In genomic region chr2:72021440-72021839, GRCm38 (mm10) we compare ENCODE assay signal across 17 mouse cellular contexts.
"Had no signal": no experiment of that assay in that cellular context is flagged by ENCODE, and none has a peak within 500 bp of the region (broad histone marks: within the 10 kb centered on the region; RNA-seq: fewer than 3 reads in every experiment).

No protein-coding gene starts in this region.

- H3K4me2 ChIP-seq: kidney, embryonic 15.5 days; limb, embryonic 13.5 days; liver, embryonic 12.5 days; liver, embryonic 15.5 days; lung, embryonic 15.5 days; midbrain, embryonic 15.5 days; neural tube, embryonic 12.5 days; neural tube, embryonic 15.5 days had no signal

- ATAC-seq: liver, embryonic 12.5 days; midbrain, embryonic 15.5 days had no signal

- H3K9ac ChIP-seq: kidney, embryonic 15.5 days; limb, embryonic 13.5 days; liver, embryonic 12.5 days; liver, embryonic 15.5 days; lung, embryonic 15.5 days; midbrain, embryonic 15.5 days; neural tube, embryonic 12.5 days; neural tube, embryonic 15.5 days had no signal

- H3K9me3 ChIP-seq: kidney, embryonic 15.5 days; limb, embryonic 10.5 days; liver, embryonic 12.5 days; liver, embryonic 15.5 days; lung, embryonic 15.5 days; midbrain, embryonic 10.5 days; midbrain, embryonic 15.5 days; neural tube, embryonic 12.5 days; neural tube, embryonic 15.5 days had no signal

- H3K27me3 ChIP-seq: kidney, embryonic 15.5 days; limb, embryonic 13.5 days; liver, embryonic 12.5 days; liver, embryonic 15.5 days; lung, embryonic 15.5 days; midbrain, embryonic 15.5 days; neural tube, embryonic 12.5 days; neural tube, embryonic 15.5 days had no signal

- H3K36me3 ChIP-seq: kidney, embryonic 15.5 days; limb, embryonic 10.5 days; limb, embryonic 13.5 days; liver, embryonic 12.5 days; liver, embryonic 15.5 days; lung, embryonic 15.5 days; midbrain, embryonic 10.5 days; midbrain, embryonic 15.5 days; neural tube, embryonic 12.5 days; neural tube, embryonic 15.5 days had no signal

- DNase-seq: liver; right cerebral cortex, adult 18-20 months; right cerebral cortex, postnatal 14 days; thymus, adult 18-20 months; thymus, postnatal 36 days had no signal

- H3K27ac ChIP-seq: kidney, embryonic 15.5 days; limb, embryonic 10.5 days; limb, embryonic 13.5 days; liver, embryonic 12.5 days; liver, embryonic 15.5 days; lung, embryonic 15.5 days; midbrain, embryonic 10.5 days; midbrain, embryonic 15.5 days; neural tube, embryonic 12.5 days; neural tube, embryonic 15.5 days; stomach, postnatal 0 days had no signal

- H3K4me1 ChIP-seq: kidney, embryonic 15.5 days; limb, embryonic 10.5 days; limb, embryonic 13.5 days; liver, embryonic 12.5 days; liver, embryonic 15.5 days; lung, embryonic 15.5 days; midbrain, embryonic 10.5 days; midbrain, embryonic 15.5 days; neural tube, embryonic 12.5 days; neural tube, embryonic 15.5 days had no signal

- H3K4me3 ChIP-seq: kidney, embryonic 15.5 days; limb, embryonic 10.5 days; limb, embryonic 13.5 days; liver, embryonic 12.5 days; liver, embryonic 15.5 days; lung, embryonic 15.5 days; megakaryocyte, embryonic 14.5 days; midbrain, embryonic 10.5 days; midbrain, embryonic 15.5 days; neural tube, embryonic 12.5 days; neural tube, embryonic 15.5 days had no signal
